ENCODE assay signal across 15 mouse cellular contexts in the genomic region with DNA sequence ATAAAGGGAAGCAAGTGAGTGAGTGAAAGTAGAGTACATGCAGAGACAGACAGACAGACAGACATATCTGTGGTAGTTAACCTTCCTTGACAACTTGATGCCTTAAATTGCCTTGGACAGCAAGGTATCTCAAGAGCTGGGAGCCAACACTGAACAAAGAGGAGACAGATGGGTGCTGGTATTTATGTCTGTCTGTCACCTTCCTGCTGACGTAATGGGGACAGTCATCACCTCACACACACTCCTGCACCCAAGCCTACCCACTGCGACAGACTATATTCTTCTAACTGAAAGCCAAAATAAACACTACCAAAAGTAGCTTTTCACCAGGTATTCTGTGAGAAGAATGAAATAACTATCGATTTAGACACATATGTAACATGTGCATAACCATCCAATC.
"Had no signal": no experiment of that assay in that cellular context is flagged by ENCODE, and none has a peak within 500 bp of the region (broad histone marks: within the 10 kb centered on the region; RNA-seq: fewer than 3 reads in every experiment).

No protein-coding gene starts in this region.

- H3K27ac ChIP-seq: neural tube, embryonic 15.5 days; stomach, embryonic 15.5 days; stomach, postnatal 0 days had no signal

- H3K9me3 ChIP-seq: neural tube, embryonic 15.5 days; stomach, embryonic 15.5 days had no signal

- H3K4me3 ChIP-seq: neural tube, embryonic 15.5 days; stomach, embryonic 15.5 days had no signal

- H3K9ac ChIP-seq: neural tube, embryonic 15.5 days; stomach, embryonic 15.5 days had no signal

- DNase-seq: retina, postnatal 1 day; right cerebral cortex, adult 18-20 months; right cerebral cortex, postnatal 14 days; right cerebral cortex, postnatal 25 days; right cerebral cortex, postnatal 4 days; spleen, adult 18-20 months; thymus, adult 18-20 months; thymus, adult 2 months; thymus, postnatal 14 days; thymus, postnatal 25 days; thymus, postnatal 36 days; thymus, postnatal 4 days had no signal

- H3K36me3 ChIP-seq: neural tube, embryonic 15.5 days; stomach, embryonic 15.5 days had no signal

- H3K27me3 ChIP-seq: neural tube, embryonic 15.5 days; stomach, embryonic 15.5 days had no signal

- H3K4me2 ChIP-seq: neural tube, embryonic 15.5 days; stomach, embryonic 15.5 days had no signal
